Mouse (Mus musculus) myocyte (in vitro differentiated cells): ENCODE results near the gene Plekhh1. TPM values are rescaled to one million over a fixed set of nuclear protein-coding genes. Genes with fewer than 3 reads are reported as not detected.

ENCODE experiments used
- H3K27me3 ChIP-seq: one replicate; pipeline ENCODE4 v1.6.1; 2011; ENCODE audit not compliant: control insufficient read depth, insufficient read depth, insufficient read length
- H3K36me3 ChIP-seq: one replicate; pipeline ENCODE4 v1.6.1; 2011; ENCODE audit not compliant: control insufficient read depth, insufficient read depth
- H3K4me2 ChIP-seq: one replicate; pipeline ENCODE4 v1.6.1; 2011; ENCODE audit warnings: low read depth, control low read depth
- H3K4me3 ChIP-seq: one replicate; pipeline ENCODE4 v1.5.1; 2011; ENCODE audit warnings: mild to moderate bottlenecking, control low read depth, moderate library complexity
- H3K79me2 ChIP-seq: one replicate; pipeline ENCODE4 v1.6.1; 2011; ENCODE audit not compliant: control insufficient read depth, insufficient read depth
- H3ac ChIP-seq: one replicate; pipeline ENCODE4 v1.6.1; 2011; ENCODE audit not compliant: control insufficient read depth, insufficient read length
- CEBPB ChIP-seq: IDR thresholded peaks from 2 replicates; pipeline ENCODE4 v1.6.1; 2011; ENCODE audit warnings: mild to moderate bottlenecking, moderate library complexity; ENCODE audit not compliant: poor library complexity, insufficient read depth, severe bottlenecking
- E2F4 ChIP-seq: IDR thresholded peaks from one replicate; pipeline ENCODE4 v1.6.1; 2011; ENCODE audit warnings: mild to moderate bottlenecking, control low read depth, moderate library complexity; ENCODE audit not compliant: insufficient read depth
- MAX ChIP-seq: IDR thresholded peaks from one replicate; pipeline ENCODE4 v1.6.1; 2011; ENCODE audit warnings: low read depth, mild to moderate bottlenecking, control low read depth
- MYOD1 ChIP-seq, 3 experiments: IDR thresholded peaks; one replicate each; pipeline ENCODE4 v1.6.1; 2011; ENCODE audit warnings: control low read depth in 2 of 3, low read depth in 2 of 3, mild to moderate bottlenecking in 2 of 3, moderate library complexity in 1 of 3; ENCODE audit not compliant: insufficient read length in 2 of 3, control insufficient read depth in 1 of 3
- MYOG ChIP-seq, 3 experiments: IDR thresholded peaks; one replicate each; pipeline ENCODE4 v1.6.1; 2011; ENCODE audit warnings: control low read depth in 2 of 3, low read depth in 2 of 3, mild to moderate bottlenecking in 2 of 3; ENCODE audit not compliant: insufficient read length in 2 of 3, control insufficient read depth in 1 of 3, insufficient read depth in 1 of 3
- POLR2A ChIP-seq: IDR thresholded peaks from one replicate; pipeline ENCODE4 v1.6.1; 2011; ENCODE audit warnings: low read depth, mild to moderate bottlenecking, control low read depth, moderate library complexity; ENCODE audit not compliant: insufficient read length
- POLR2AphosphoS2 ChIP-seq: IDR thresholded peaks from one replicate; pipeline ENCODE4 v1.6.1; 2011; ENCODE audit warnings: low read depth, control low read depth; ENCODE audit not compliant: insufficient read length
- REST ChIP-seq: IDR thresholded peaks from one replicate; pipeline ENCODE4 v1.6.1; 2011; ENCODE audit warnings: mild to moderate bottlenecking, control low read depth, moderate library complexity; ENCODE audit not compliant: insufficient read depth, insufficient read length
- SRF ChIP-seq: IDR thresholded peaks from one replicate; pipeline ENCODE4 v1.6.1; 2011; ENCODE audit warnings: low read depth; ENCODE audit not compliant: control insufficient read depth, insufficient read length
- TCF12 ChIP-seq: IDR thresholded peaks from one replicate; pipeline ENCODE4 v1.6.1; 2011; ENCODE audit warnings: mild to moderate bottlenecking, control low read depth; ENCODE audit not compliant: poor library complexity, insufficient read depth, severe bottlenecking
- TCF3 ChIP-seq: IDR thresholded peaks from one replicate; pipeline ENCODE4 v1.6.1; 2011; ENCODE audit warnings: low read depth, control low read depth; ENCODE audit not compliant: insufficient read length
- USF1 ChIP-seq: IDR thresholded peaks from one replicate; pipeline ENCODE4 v1.6.1; 2011; ENCODE audit warnings: low read depth, mild to moderate bottlenecking, control low read depth, moderate library complexity
- polyA plus RNA-seq: library from polyadenylated mRNA; unstranded; fragments of >200 nt; fragmentation: generic; extraction: Trizol; gene quantifications from one replicate; pipeline ENCODE4 v1.2.1, GENCODE M21; 2012; ENCODE audit warnings: missing spikeins

Plekhh1 gene
- polyA plus RNA-seq, 1 experiment, result 3.5 TPM

- no peaks in the 10 kb centered on the region for H3K79me2 ChIP-seq
- H3K4me3 ChIP-seq, result no peak overlapping the region
- H3K27me3 ChIP-seq, result no peaks in the 10 kb centered on the region
- H3ac ChIP-seq, result no peak overlapping the region
- H3K4me2 ChIP-seq, result no peak overlapping the region
- TF ChIP-seq MYOD1 (IDR thresholded peaks at IDR 0.05; ENCODE audit: control insufficient read depth in 1 of 3, insufficient read length in 2 of 3, low read depth in 2 of 3), result peak in 2 of 3 experiments; percentile 39 to 79
- TF ChIP-seq SRF, result no peak
- TF ChIP-seq POLR2AphosphoS2, result no peak
- no peak for TF ChIP-seq USF1
- TF ChIP-seq TCF3, result peak; percentile 26
- no peak for TF ChIP-seq E2F4
- TF ChIP-seq MAX, result no peak
- no peak for TF ChIP-seq POLR2A
- TF ChIP-seq MYOG (IDR thresholded peaks at IDR 0.05; ENCODE audit: control insufficient read depth in 1 of 3, insufficient read depth in 1 of 3, insufficient read length in 2 of 3, low read depth in 2 of 3), result peak; percentile 42 to 78 (median 57)
- TF ChIP-seq TCF12, result no peak
- TF ChIP-seq CEBPB, result no peak
- no peak for TF ChIP-seq REST
- H3K36me3 ChIP-seq, result no peaks in the 10 kb centered on the region
Measured at GRCm38 (mm10) chr12:79060766-79061652, 32.0 kb downstream of the Plekhh1 start.

- Histone ChIP-seq H3K4me3 (no peak overlapping the region), H3K4me2 (no peak overlapping the region), H3K79me2 (no peaks in the 10 kb centered on the region), H3ac (no peak overlapping the region), H3K27me3 (no peaks in the 10 kb centered on the region), H3K36me3 (peaks cover 3% of the 10 kb centered on the region)
- TF ChIP-seq POLR2AphosphoS2, result no peak
- no peak for TF ChIP-seq MYOG (IDR thresholded peaks at IDR 0.05; ENCODE audit: control insufficient read depth in 1 of 3, insufficient read depth in 1 of 3, insufficient read length in 2 of 3, low read depth in 2 of 3)
- TF ChIP-seq E2F4, result no peak
- no peak for TF ChIP-seq MYOD1 (IDR thresholded peaks at IDR 0.05; ENCODE audit: control insufficient read depth in 1 of 3, insufficient read length in 2 of 3, low read depth in 2 of 3)
- no peak for TF ChIP-seq USF1
- TF ChIP-seq SRF, result no peak
- TF ChIP-seq TCF12, result no peak
- TF ChIP-seq POLR2A, result no peak
- no peak for TF ChIP-seq REST
- TF ChIP-seq TCF3, result no peak
- no peak for TF ChIP-seq MAX
Measured at GRCm38 (mm10) chr12:79064451-79064850, 35.5 kb downstream of the Plekhh1 start.

GRCm38 (mm10) chr12:79066431-79066830, 37.5 kb downstream of the Plekhh1 start:
- H3K36me3 ChIP-seq, result peaks cover 3% of the 10 kb centered on the region
- H3ac ChIP-seq, result no peak overlapping the region
- no peak for TF ChIP-seq TCF3
- TF ChIP-seq MAX, result no peak
- no peak for TF ChIP-seq E2F4
- TF ChIP-seq MYOD1 (IDR thresholded peaks at IDR 0.05; ENCODE audit: control insufficient read depth in 1 of 3, insufficient read length in 2 of 3, low read depth in 2 of 3), result no peak
- TF ChIP-seq USF1, result no peak
- TF ChIP-seq POLR2AphosphoS2, result no peak
- TF ChIP-seq MYOG (IDR thresholded peaks at IDR 0.05; ENCODE audit: control insufficient read depth in 1 of 3, insufficient read depth in 1 of 3, insufficient read length in 2 of 3, low read depth in 2 of 3), result no peak
- TF ChIP-seq REST, result no peak
- no peak for TF ChIP-seq SRF
- TF ChIP-seq POLR2A, result no peak
- TF ChIP-seq TCF12, result no peak
- TF ChIP-seq CEBPB, result no peak
- no peaks in the 10 kb centered on the region for H3K27me3 ChIP-seq
- no peak overlapping the region for H3K4me3 ChIP-seq
- no peak overlapping the region for H3K4me2 ChIP-seq
- no peaks in the 10 kb centered on the region for H3K79me2 ChIP-seq

- H3K4me3 ChIP-seq, result no peak overlapping the region
- peaks cover 3% of the 10 kb centered on the region for H3K36me3 ChIP-seq
- H3K27me3 ChIP-seq, result no peaks in the 10 kb centered on the region
- H3K4me2 ChIP-seq, result no peak overlapping the region
- H3ac ChIP-seq, result no peak overlapping the region
- TF ChIP-seq POLR2AphosphoS2 (no peak), TCF12 (no peak), MAX (no peak), MYOG (IDR thresholded peaks at IDR 0.05; ENCODE audit: control insufficient read depth in 1 of 3, insufficient read depth in 1 of 3, insufficient read length in 2 of 3, low read depth in 2 of 3) (no peak), USF1 (no peak), SRF (no peak), CEBPB (no peak), E2F4 (no peak), REST (no peak), MYOD1 (IDR thresholded peaks at IDR 0.05; ENCODE audit: control insufficient read depth in 1 of 3, insufficient read length in 2 of 3, low read depth in 2 of 3) (no peak), POLR2A (no peak), TCF3 (no peak)
- H3K79me2 ChIP-seq, result no peaks in the 10 kb centered on the region
Measured at GRCm38 (mm10) chr12:79067526-79067925, 38.6 kb downstream of the Plekhh1 start.
